Mouse (Mus musculus) gastrocnemius, postnatal 25 days (tissue): ENCODE results near the gene Barhl1. TPM values are rescaled to one million over a fixed set of nuclear protein-coding genes. Genes with fewer than 3 reads are reported as not detected.

Experiments used
- DNase-seq: peaks from one replicate; pipeline ENCODE4 v3.0.0; 2022
- total RNA-seq, 2 experiments: library from RNA; stranded (reverse); gene quantifications; 1 replicate in 1 of 2; 2 replicates in 1 of 2; pipeline ENCODE4 v1.2.3; 2021

Gene Barhl1
- total RNA-seq, 2 experiments from 2014 or later = not detected

GRCm38 (mm10) chr2:28863857-28864256 lies 52.6 kb downstream of the Barhl1 start:
- no peak for DNase-seq

- DNase-seq = no peak
Measured at GRCm38 (mm10) chr2:28860678-28861423, 55.6 kb downstream of the Barhl1 start.

GRCm38 (mm10) chr2:28859303-28859702 lies 57.2 kb downstream of the Barhl1 start:
- no peak for DNase-seq

Other genes with a start within 250 kb of the Barhl1 start
- gene Spaca9, start 216.9 kb downstream of the Barhl1 start, total RNA-seq = not detected
- gene Ak8, start 216.5 kb downstream of the Barhl1 start, total RNA-seq = under 1 TPM in 1 of 2 experiments, not detected in 1; 0.19 TPM
- 10 to 100 TPM; 13.7 to 14.1 TPM for gene Gtf3c4, start 76.3 kb downstream of the Barhl1 start, total RNA-seq
- 1 to 10 TPM; 3.9 to 5.0 TPM for gene Ddx31, start 76.3 kb downstream of the Barhl1 start, total RNA-seq
- gene Cfap77, start 138.4 kb upstream of the Barhl1 start, total RNA-seq = not detected
- gene Ttf1, start 143.6 kb upstream of the Barhl1 start, total RNA-seq = 1 to 10 TPM; 4.0 to 4.5 TPM
- gene Setx, start 207.5 kb upstream of the Barhl1 start, total RNA-seq = 10 to 100 TPM; 23.2 to 26.9 TPM